Mouse (Mus musculus): ENCODE measurements around the gene Oma1. TPM values are rescaled to one million over a fixed set of nuclear protein-coding genes. Genes with fewer than 3 reads are reported as not detected.

Oma1 gene
- total RNA-seq, 1 experiment: 17.4 TPM

DNA sequence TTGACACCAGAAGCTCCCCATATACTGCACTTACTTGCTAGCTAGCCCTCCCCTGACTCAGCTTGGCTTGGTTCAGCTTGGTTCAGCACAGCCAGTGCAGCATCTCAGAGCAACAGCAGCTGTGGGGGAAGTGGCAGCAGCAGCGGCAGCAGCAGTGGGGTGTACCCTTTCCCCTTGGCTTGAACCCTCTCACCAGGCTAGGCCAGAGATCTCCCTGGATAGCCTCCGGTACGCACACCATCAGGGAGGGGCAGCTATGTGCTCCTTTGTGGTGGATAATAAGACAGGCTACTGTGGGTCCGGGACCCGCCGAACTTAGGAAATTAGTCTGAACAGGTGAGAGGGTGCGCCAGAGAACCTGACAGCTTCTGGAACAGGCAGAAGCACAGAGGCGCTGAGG, 40.6 kb upstream of the Oma1 start:
- Histone ChIP-seq H3K36me3 (ENCODE audit: control insufficient read depth, insufficient read depth, low read length, poor library complexity, severe bottlenecking) (no peaks in the 10 kb centered on the region), H3K4me3 (ENCODE audit: insufficient read depth in 1 of 2, low read depth in 1 of 2, low read length in 2 of 2, poor library complexity in 1 of 2, severe bottlenecking in 1 of 2) (peak overlapping the region; percentile 41 to 70), H3K9ac (ENCODE audit: insufficient read depth, low read depth, low read length, poor library complexity, severe bottlenecking) (peak overlapping the region; percentile 29), H3K27ac (ENCODE audit: insufficient read depth, low read depth, low read length, poor library complexity, severe bottlenecking) (no peak overlapping the region), H3K9me3 (ENCODE audit: control insufficient read depth, insufficient read depth, low read depth, low read length) (no peaks in the 10 kb centered on the region), H3K4me1 (ENCODE audit: control insufficient read depth in 2 of 2, insufficient read depth in 2 of 2, low read length in 2 of 2, poor library complexity in 1 of 2) (no peaks in the 10 kb centered on the region)
- in situ Hi-C loops (cut with MboI; ENCODE audit: low sequenced_read_pairs in 2 of 2, unreplicated experiment in 2 of 2): no loop called here
- DNase-seq (ENCODE audit: low read depth, low spot score): peak; percentile 41
- TF ChIP-seq ZC3H11A (IDR thresholded peaks at IDR 0.05; ENCODE audit: borderline replicate concordance, low read depth, low read length): no peak
- no peak for TF ChIP-seq MAFK (IDR thresholded peaks at IDR 0.05; ENCODE audit: insufficient read depth, low read depth, low read length)
- TF ChIP-seq ZNF384 (IDR thresholded peaks at IDR 0.05; ENCODE audit: low read depth, low read length): no peak
- TF ChIP-seq CHD2 (IDR thresholded peaks at IDR 0.05; ENCODE audit: low read depth, low read length): no peak
- no peak for TF ChIP-seq HCFC1 (IDR thresholded peaks at IDR 0.05; ENCODE audit: borderline replicate concordance, insufficient read depth, low read length)

DNA sequence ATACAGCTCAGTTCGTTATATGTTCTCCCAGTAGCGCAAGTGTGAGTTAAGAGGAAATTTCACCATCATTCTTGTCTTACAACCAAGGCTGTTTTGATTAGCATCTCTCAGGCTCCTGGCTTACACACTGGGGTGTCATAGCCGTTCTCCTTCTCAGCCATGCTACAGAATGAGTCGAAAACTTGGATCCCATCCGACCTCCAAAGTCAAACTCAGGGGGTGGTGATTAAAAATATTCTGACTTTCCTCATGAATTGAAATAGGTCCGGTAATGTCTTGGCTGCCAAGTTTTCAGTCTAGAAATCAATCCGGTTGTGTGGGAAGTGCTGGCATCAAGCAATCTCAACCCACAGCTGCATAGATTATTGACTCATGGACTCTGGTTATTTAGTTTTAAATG, 25.3 kb upstream of the Oma1 start:
- in situ Hi-C loops (cut with MboI; ENCODE audit: low sequenced_read_pairs in 2 of 2, unreplicated experiment in 2 of 2): no loop called here
- Histone ChIP-seq H3K27ac (ENCODE audit: insufficient read depth, low read depth, low read length, poor library complexity, severe bottlenecking) (no peak overlapping the region), H3K36me3 (ENCODE audit: control insufficient read depth, insufficient read depth, low read length, poor library complexity, severe bottlenecking) (no peaks in the 10 kb centered on the region), H3K9ac (ENCODE audit: insufficient read depth, low read depth, low read length, poor library complexity, severe bottlenecking) (no peak overlapping the region), H3K9me3 (ENCODE audit: control insufficient read depth, insufficient read depth, low read depth, low read length) (no peaks in the 10 kb centered on the region), H3K4me1 (ENCODE audit: control insufficient read depth in 2 of 2, insufficient read depth in 2 of 2, low read length in 2 of 2, poor library complexity in 1 of 2) (no peaks in the 10 kb centered on the region), H3K4me3 (ENCODE audit: insufficient read depth in 1 of 2, low read depth in 1 of 2, low read length in 2 of 2, poor library complexity in 1 of 2, severe bottlenecking in 1 of 2) (no peak overlapping the region)
- no peak for DNase-seq (ENCODE audit: low read depth, low spot score)
- TF ChIP-seq ZC3H11A (IDR thresholded peaks at IDR 0.05; ENCODE audit: borderline replicate concordance, low read depth, low read length) (no peak), MAFK (IDR thresholded peaks at IDR 0.05; ENCODE audit: insufficient read depth, low read depth, low read length) (no peak), ZNF384 (IDR thresholded peaks at IDR 0.05; ENCODE audit: low read depth, low read length) (no peak), HCFC1 (IDR thresholded peaks at IDR 0.05; ENCODE audit: borderline replicate concordance, insufficient read depth, low read length) (no peak), CHD2 (IDR thresholded peaks at IDR 0.05; ENCODE audit: low read depth, low read length) (no peak)

- no peak within 1 kb of the TSS for H3K4me3 ChIP-seq (ENCODE audit: insufficient read depth in 1 of 2, low read depth in 1 of 2, low read length in 2 of 2, poor library complexity in 1 of 2, severe bottlenecking in 1 of 2)
- no peak within 1 kb of the TSS for H3K27ac ChIP-seq (ENCODE audit: insufficient read depth, low read depth, low read length, poor library complexity, severe bottlenecking)
- no peaks in the 10 kb centered on the region for H3K36me3 ChIP-seq (ENCODE audit: control insufficient read depth, insufficient read depth, low read length, poor library complexity, severe bottlenecking)
- TF ChIP-seq ZNF384 (IDR thresholded peaks at IDR 0.05; ENCODE audit: low read depth, low read length): no peak
- no peak for TF ChIP-seq MAFK (IDR thresholded peaks at IDR 0.05; ENCODE audit: insufficient read depth, low read depth, low read length)
- no peak for TF ChIP-seq HCFC1 (IDR thresholded peaks at IDR 0.05; ENCODE audit: borderline replicate concordance, insufficient read depth, low read length)
- no peak for TF ChIP-seq CHD2 (IDR thresholded peaks at IDR 0.05; ENCODE audit: low read depth, low read length)
- H3K9me3 ChIP-seq (ENCODE audit: control insufficient read depth, insufficient read depth, low read depth, low read length): no peaks in the 10 kb centered on the region
- H3K9ac ChIP-seq (ENCODE audit: insufficient read depth, low read depth, low read length, poor library complexity, severe bottlenecking): no peak within 1 kb of the TSS
- in situ Hi-C loops (cut with MboI; ENCODE audit: low sequenced_read_pairs in 2 of 2, unreplicated experiment in 2 of 2): no loop called here
- no peak for DNase-seq (ENCODE audit: low read depth, low spot score)
- H3K4me1 ChIP-seq (ENCODE audit: control insufficient read depth in 2 of 2, insufficient read depth in 2 of 2, low read length in 2 of 2, poor library complexity in 1 of 2): no peaks in the 10 kb centered on the region
Measured at GRCm38 (mm10) chr4:103290763-103291162, 22.8 kb upstream of the Oma1 start, which contains the start of gene 4921539E11Rik. 4921539E11Rik (minus strand) TSS chr4:103290863.

- no peak overlapping the region for H3K9ac ChIP-seq (ENCODE audit: insufficient read depth, low read depth, low read length, poor library complexity, severe bottlenecking)
- no peak for DNase-seq (ENCODE audit: low read depth, low spot score)
- no peaks in the 10 kb centered on the region for H3K9me3 ChIP-seq (ENCODE audit: control insufficient read depth, insufficient read depth, low read depth, low read length)
- no peak overlapping the region for H3K27ac ChIP-seq (ENCODE audit: insufficient read depth, low read depth, low read length, poor library complexity, severe bottlenecking)
- H3K4me3 ChIP-seq (ENCODE audit: insufficient read depth in 1 of 2, low read depth in 1 of 2, low read length in 2 of 2, poor library complexity in 1 of 2, severe bottlenecking in 1 of 2): no peak overlapping the region
- in situ Hi-C loops (cut with MboI; ENCODE audit: low sequenced_read_pairs in 2 of 2, unreplicated experiment in 2 of 2): no loop called here
- no peak for TF ChIP-seq HCFC1 (IDR thresholded peaks at IDR 0.05; ENCODE audit: borderline replicate concordance, insufficient read depth, low read length)
- no peak for TF ChIP-seq CHD2 (IDR thresholded peaks at IDR 0.05; ENCODE audit: low read depth, low read length)
- no peak for TF ChIP-seq ZC3H11A (IDR thresholded peaks at IDR 0.05; ENCODE audit: borderline replicate concordance, low read depth, low read length)
- TF ChIP-seq ZNF384 (IDR thresholded peaks at IDR 0.05; ENCODE audit: low read depth, low read length): no peak
- no peak for TF ChIP-seq MAFK (IDR thresholded peaks at IDR 0.05; ENCODE audit: insufficient read depth, low read depth, low read length)
- no peaks in the 10 kb centered on the region for H3K36me3 ChIP-seq (ENCODE audit: control insufficient read depth, insufficient read depth, low read length, poor library complexity, severe bottlenecking)
- peaks cover 0 to 5% of the 10 kb centered on the region in 2 experiments; a peak in 1 of 4 replicates for H3K4me1 ChIP-seq (ENCODE audit: control insufficient read depth in 2 of 2, insufficient read depth in 2 of 2, low read length in 2 of 2, poor library complexity in 1 of 2)
Measured at GRCm38 (mm10) chr4:103299342-103299741, 14.3 kb upstream of the Oma1 start.

- no peak for TF ChIP-seq ZNF384 (IDR thresholded peaks at IDR 0.05; ENCODE audit: low read depth, low read length)
- no peak for TF ChIP-seq ZC3H11A (IDR thresholded peaks at IDR 0.05; ENCODE audit: borderline replicate concordance, low read depth, low read length)
- TF ChIP-seq MAFK (IDR thresholded peaks at IDR 0.05; ENCODE audit: insufficient read depth, low read depth, low read length): no peak
- TF ChIP-seq CHD2 (IDR thresholded peaks at IDR 0.05; ENCODE audit: low read depth, low read length): no peak
- no peak for TF ChIP-seq HCFC1 (IDR thresholded peaks at IDR 0.05; ENCODE audit: borderline replicate concordance, insufficient read depth, low read length)
- no peak overlapping the region for H3K27ac ChIP-seq (ENCODE audit: insufficient read depth, low read depth, low read length, poor library complexity, severe bottlenecking)
- H3K4me1 ChIP-seq (ENCODE audit: control insufficient read depth in 2 of 2, insufficient read depth in 2 of 2, low read length in 2 of 2, poor library complexity in 1 of 2): peaks cover 0 to 5% of the 10 kb centered on the region in 2 experiments; a peak in 1 of 4 replicates
- H3K9me3 ChIP-seq (ENCODE audit: control insufficient read depth, insufficient read depth, low read depth, low read length): no peaks in the 10 kb centered on the region
- in situ Hi-C loops (cut with MboI; ENCODE audit: low sequenced_read_pairs in 2 of 2, unreplicated experiment in 2 of 2): no loop called here
- DNase-seq (ENCODE audit: low read depth, low spot score): no peak
- no peaks in the 10 kb centered on the region for H3K36me3 ChIP-seq (ENCODE audit: control insufficient read depth, insufficient read depth, low read length, poor library complexity, severe bottlenecking)
- H3K9ac ChIP-seq (ENCODE audit: insufficient read depth, low read depth, low read length, poor library complexity, severe bottlenecking): no peak overlapping the region
- H3K4me3 ChIP-seq (ENCODE audit: insufficient read depth in 1 of 2, low read depth in 1 of 2, low read length in 2 of 2, poor library complexity in 1 of 2, severe bottlenecking in 1 of 2): no peak overlapping the region
Measured at GRCm38 (mm10) chr4:103303851-103304250, 9.8 kb upstream of the Oma1 start.
